Mouse (Mus musculus): ENCODE measurements around the gene Ikzf4.

DNA sequence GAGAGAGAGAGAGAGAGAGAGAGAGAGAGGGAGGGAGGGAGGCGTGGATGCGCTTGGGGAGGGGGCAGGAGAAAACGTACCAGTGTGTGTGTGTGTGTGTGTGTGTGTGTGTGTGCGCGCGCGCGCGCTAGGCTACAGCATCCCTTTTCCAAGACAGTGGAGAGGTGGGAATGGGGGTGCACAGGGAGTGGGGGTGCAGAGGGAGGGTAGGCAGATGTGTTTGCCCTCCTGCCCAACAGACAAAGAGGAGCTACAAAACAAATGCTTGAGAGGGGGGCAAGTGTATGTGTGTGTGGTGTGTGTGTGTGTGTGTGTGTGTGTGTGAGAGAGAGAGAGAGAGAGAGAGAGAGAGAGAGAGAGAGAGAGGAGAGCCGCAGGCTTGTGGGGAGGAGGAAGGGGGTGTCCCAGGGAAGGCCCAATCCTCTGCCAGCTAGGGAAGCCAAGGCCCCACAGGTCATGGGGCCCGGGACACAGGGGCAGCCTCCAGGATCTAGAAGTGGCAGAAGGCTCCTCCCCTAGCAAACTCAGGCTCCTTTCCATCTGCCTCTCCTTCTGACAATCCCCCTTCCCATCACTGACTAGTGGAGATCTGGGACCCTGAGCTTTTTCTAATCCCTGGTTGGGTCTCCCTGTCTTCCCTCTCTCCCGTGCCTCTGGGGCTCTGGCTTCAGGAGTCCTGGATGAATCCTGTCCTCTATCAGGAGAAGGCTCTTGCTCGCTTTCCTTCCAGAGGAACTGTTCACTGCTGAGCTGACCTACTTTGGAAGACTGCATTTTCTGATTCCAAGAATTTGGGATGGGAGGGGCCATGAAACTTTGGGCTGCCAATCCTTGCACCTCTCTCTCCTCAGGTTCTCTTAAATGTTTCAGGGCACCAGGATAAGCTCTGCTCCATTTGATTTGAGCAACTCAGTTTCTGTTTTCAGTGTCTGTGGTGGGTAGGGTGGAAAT is 623 bp upstream of the Ikzf4 start:
- no peak for TF ChIP-seq CTCF (IDR thresholded peaks at IDR 0.05; ENCODE audit: insufficient read depth, low read depth, low read length)
- no peak for TF ChIP-seq POLR2A (IDR thresholded peaks at IDR 0.05; ENCODE audit: insufficient read depth, low read depth, low read length)
